Mouse (Mus musculus): ENCODE measurements around the gene Lrch2.
"Not testable (repeated sequence)": the region's sequence is repeated elsewhere in the genome, so short reads cannot be mapped to it uniquely, and the experiment has no call there.

The Lrch2 gene

DNA sequence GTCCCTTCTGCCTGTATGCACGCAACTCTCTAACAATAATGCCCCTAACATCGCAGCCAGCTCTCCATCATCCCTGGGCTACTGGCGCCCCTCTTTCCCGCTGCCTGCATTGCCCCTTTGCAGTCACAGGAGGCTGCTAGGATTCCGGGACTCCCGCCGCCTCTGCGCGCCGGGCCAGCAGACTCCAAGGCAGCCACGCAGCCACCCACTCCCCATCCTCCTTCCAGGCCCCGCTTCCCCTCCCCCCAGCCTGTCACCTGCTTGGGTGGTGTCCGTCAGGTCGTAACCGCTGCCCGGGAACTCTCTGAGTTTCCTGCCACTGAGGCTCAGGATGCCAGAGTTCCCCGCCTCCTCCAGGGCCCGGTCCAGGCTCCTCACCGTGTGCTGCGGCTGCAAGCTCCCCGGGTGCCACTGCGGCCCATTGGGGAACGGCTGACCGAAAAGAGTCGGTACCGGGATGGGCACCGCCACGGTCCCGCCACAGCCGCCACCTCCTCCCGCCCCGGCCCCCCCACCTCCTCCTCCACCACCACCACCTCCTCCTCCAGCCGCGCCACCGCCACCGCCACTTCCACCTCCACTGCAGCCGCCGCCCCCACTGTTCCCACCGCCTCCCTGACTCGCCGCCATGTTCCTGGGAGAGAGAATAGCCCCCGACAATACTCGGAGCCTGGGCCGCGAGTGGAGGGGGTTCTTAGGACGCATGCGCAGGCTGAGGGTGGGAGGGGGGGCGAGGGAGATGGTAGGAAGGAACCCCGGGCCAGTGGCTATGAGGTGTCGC lies at the start of gene Lrch2:
TSS of gene Lrch2 (minus strand) at position 661 of the 781 bp plus-strand sequence.
- peak; percentile 84 for DNase-seq (ENCODE audit: low read depth, low spot score)

DNA sequence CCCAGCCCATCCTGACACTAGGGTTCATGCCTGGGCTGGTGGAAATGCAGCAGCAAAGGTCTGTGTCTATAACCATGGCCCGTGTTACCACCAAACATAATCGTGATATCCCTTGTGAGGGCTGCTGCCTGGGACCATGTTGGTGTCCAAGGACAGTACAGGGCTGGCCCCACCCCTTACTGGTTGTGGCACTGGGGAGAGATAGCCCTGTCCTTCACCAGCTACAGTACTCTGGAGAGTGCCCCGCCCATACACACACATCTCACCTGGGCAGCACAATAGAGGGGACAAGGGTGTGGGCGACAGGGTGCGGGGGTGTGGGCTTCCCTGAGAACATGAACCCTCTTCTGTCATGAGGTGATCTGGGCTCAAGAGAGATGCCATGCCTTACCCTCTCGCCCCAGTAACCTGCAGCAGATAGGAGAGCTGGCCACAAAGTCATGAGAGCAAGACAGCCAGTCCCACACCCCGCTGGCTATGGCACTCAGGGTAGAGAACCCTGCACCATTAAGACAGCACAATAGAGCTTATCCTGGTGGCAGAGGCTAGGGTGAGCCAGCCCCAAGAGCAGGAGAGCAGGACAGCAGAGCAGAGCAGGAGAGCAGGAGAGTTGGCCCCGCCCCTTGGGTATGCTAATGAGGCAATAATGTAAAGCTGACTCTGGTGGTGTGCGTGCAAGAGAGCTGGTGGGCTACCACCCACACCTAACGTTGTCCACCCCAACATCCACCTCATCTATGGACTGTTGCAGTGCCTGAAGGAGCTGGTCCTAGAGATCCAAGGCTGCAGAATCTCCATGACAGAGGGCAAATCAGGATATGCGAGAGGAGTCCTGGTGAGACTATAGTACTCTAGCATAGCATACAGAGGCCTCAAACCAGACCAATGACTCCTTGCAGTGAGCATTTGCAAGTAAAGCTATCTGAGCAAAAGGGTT lies 12.7 kb downstream of the Lrch2 start:
- no peak for DNase-seq (ENCODE audit: low read depth, low spot score)

DNA sequence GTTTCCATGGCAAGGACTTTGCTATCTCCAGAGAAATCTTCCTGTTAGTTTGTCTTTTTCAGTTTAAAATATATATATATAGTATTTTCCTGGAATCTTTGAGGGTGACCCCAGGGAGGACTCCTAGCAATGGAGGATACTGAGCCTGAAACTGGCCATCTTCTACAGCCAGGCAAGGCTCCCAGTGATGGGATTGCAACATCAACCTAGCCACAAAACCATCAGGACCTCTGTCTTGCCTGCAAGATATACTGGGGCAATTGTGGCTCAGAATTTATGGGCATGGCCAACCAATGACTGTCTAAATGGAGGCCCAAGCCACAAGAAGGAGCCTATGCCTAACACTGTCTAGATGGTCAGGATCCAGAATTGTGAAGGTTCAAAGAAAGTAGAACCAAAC lies 15.5 kb downstream of the Lrch2 start:
- no peak for DNase-seq (ENCODE audit: low read depth, low spot score)

DNA sequence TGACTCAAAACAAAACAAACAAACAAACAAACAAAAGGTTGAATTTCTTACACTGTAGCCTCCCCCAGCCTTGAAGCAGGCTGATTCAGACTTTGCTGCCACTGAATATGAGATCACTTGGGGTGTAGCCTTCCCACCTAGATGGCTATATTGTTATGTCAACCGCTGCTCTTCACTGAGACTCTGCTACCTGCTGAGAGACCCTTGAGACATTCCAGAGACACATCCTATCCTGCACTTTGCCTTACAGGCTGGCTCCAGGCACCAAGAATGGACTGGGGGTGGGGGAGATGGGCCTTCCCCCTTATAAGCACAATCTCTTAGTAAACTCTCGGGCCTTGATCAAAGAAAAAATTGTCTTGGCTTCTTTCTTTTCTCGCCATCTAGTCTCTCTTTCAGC lies 16.8 kb downstream of the Lrch2 start:
- DNase-seq (ENCODE audit: low read depth, low spot score) = not testable (repeated sequence)

DNA sequence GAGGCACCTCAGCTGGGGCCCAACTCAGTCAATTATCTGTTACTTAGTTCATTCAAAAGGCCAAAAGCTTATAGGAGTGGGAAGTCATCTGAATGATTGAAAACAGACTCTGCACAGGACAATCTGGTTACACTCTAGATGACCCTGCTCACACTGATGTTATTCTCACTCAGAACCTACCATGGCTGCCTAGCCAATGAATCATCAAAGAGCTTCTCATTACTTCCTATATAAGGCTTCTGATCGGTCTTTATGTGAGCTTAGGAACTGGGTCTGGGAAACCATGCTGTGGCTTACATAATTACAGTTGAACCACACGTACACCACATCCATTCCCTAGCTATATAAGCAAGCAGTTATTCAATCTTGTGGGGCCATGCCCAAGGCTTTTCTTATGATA lies 18.3 kb downstream of the Lrch2 start:
- DNase-seq (ENCODE audit: low read depth, low spot score) = no peak

DNA sequence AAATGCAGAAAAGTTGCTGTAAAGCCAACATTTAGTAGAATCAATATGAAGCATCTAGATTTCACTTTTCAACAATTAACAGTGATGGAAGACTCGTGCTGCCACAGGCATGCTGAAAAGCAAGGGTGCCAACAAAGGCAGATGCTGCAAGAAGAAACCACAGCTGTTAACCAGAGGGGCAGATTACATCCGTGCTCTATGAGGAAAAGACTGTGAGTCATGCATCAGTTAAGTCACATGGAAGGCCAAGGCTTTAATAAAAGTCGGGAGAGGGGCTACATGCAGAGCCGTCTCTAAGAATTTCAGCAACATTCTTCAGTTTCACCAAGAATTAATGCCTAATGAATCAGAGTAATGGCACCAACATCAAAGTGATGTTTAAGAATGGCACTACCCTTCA lies 22.2 kb downstream of the Lrch2 start:
- DNase-seq (ENCODE audit: low read depth, low spot score) = peak; percentile 6

DNA sequence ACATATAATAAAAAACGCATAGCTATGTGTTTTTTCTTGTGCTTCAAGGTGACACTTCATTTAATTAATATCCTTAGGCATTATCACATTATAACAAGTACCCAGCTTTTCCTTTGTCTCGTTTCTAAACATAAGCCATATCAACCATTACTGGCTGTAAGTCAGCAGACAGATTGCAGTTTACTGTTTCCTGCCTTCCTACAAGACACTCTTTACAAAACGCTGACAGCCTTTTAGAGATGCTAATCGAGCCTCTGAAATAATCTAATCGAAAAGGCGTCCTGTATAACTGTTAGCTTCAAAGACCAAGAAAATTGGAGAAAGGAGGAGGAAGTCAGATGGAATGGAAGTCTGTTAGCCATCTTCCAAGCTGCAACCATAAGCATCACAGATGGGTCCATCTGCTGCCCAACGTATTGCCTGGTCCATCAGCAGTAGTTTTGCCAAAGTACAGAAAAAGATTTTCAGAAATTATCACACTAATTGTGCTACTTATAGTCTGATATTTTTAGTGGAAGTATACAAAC lies 26.2 kb downstream of the Lrch2 start:
- DNase-seq (ENCODE audit: low read depth, low spot score) = no peak

DNA sequence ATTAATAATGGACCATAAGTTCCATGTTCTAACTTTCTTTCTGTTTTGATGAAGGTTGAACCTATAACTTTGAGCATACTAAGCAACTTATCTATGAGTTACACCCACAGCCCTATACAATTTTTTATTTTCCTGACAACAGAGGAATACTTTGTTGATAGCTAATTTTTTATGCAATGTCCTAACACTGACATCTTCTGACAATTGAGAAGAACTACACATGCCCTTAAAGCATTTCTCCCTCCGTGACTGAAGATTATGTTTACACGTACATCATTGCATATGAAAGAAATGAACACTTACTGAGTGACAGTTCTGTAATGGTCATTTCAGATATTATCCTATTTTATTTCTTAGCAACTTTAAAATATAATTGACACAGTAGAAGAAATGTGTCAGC lies 64.3 kb downstream of the Lrch2 start:
- no peak for DNase-seq (ENCODE audit: low read depth, low spot score)

DNA sequence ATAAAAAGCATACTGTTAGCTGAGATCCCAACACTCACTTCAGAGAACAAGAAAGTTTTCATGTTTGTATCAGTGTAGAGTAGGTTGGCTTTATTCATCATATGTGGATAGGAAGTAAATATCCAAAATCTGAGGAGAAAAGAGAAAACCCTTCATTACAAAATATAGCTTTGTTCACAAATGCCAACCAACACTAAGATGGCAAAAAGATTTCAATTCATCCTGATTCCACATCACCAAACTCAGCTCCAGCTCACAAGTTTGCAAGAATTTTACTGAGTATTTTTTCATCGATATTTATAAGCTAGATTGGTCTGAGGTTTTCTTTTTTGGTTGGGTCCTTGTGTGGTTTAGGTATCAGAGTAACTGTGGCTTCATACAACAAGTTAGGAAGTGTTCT lies 100.3 kb downstream of the Lrch2 start, which contains the start of gene Vmn1r239-ps:
TSS of gene Vmn1r239-ps (minus strand) at position 101 of the 400 bp plus-strand sequence.
- not testable (repeated sequence) for DNase-seq (ENCODE audit: low read depth, low spot score)

DNA sequence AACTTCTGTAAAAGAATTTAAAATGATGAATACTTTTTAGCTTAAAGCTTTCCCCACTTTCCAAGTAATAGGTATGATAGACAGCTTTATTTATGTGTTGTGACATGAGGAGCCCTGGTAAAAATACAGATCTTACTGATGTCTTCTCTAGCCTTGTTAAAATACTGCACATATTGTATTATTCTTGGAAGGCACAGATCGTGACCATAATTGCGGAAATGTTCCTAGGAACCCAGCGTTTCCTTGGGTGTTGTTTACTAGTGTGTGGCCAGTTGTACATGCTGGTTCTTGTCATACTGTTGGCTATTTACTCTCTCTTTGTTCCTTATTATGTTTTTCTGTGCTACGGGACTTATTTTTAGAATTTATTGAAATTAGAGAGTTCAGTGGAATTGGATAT lies 110.5 kb downstream of the Lrch2 start:
- DNase-seq (ENCODE audit: low read depth, low spot score) = no peak

DNA sequence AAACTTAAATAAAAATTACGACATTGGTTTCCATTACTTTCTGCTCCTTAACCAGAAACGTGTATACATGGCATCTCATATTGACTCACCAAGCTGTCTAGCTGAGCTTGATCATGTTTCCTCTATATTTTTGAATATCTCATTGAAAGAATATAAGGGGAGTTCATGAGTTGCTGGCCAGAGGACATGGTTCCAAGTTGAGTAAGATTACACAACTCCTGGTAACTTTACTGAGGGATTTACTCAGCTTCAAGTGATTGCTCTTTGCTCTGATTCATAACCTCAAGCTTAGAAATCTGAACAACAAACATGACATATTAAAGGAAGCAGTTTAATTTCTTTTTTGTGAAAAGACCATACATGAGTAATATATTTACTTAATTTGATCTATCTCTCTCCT lies 118.5 kb downstream of the Lrch2 start:
- no peak for DNase-seq (ENCODE audit: low read depth, low spot score)

DNA sequence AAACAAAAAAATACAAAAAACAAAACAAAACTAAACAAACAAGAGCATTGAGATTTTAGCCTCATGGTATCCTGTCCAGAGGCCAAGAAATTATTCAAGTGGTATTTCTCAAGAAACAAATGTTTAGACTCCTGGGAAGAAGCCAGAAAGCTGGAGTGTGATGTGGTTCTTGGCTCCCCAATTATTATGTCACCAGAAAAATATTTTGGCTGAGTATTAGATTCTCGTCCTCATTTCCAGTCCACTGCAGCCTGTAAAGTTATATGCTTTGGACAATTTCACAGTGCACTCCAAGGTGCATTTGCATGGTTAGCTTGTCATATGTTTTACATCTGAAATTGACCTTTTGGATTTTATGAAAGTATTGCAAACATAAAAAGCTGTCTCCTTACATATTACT lies 124.1 kb downstream of the Lrch2 start:
- no peak for DNase-seq (ENCODE audit: low read depth, low spot score)

DNA sequence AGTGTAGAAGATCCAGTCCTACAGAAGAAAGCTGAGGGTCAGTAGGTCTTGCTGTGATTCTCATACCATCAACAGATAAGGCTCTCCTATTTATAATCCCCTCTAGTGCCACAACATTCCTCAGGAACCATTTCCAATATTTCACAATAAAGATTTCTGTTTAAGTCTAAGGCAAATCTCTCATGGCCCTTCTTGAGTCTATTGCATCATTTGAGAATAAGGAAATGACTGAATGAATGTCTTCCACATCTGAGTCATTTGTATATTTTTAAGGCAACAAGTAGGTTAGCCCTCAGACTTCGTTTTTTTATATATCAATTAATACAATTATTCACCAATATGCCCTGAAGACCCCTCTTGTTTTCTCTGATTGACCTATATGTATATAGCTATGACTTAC lies 124.8 kb downstream of the Lrch2 start, which contains the start of gene Il13ra2:
TSS of gene Il13ra2 (minus strand) at position 64 of the 400 bp plus-strand sequence.
- DNase-seq (ENCODE audit: low read depth, low spot score) = no peak
